Mouse (Mus musculus) limb, embryonic 11.5 days (tissue): ENCODE results near the gene Inmt. TPM values are rescaled to one million over a fixed set of nuclear protein-coding genes. Genes with fewer than 3 reads are reported as not detected.
"Not testable (repeated sequence)": the region's sequence is repeated elsewhere in the genome, so short reads cannot be mapped to it uniquely, and the experiment has no call there.

ENCODE experiments used
- ATAC-seq: fragments of 200-750 bp; cut with Nextera tagmentation; 2 replicates; pipeline ENCODE4 v1.8.0; 2017; ENCODE audit warnings: low read depth; ENCODE audit not compliant: insufficient number of reproducible peaks, low FRiP score, low TSS enrichment
- DNase-seq: peaks from one replicate; pipeline ENCODE4 v3.0.0-alpha.2; 2015; ENCODE audit warnings: low spot score
- H3K27ac ChIP-seq: fragments of 300-500 bp; sonication (generic); replicated peaks from 2 replicates; pipeline ENCODE4 v1.5.1; 2014; ENCODE audit warnings: low read depth, mild to moderate bottlenecking, low read length
- H3K27me3 ChIP-seq: fragments of 300-500 bp; sonication (generic); 2 replicates; pipeline ENCODE4 v1.6.1; 2014; ENCODE audit warnings: mild to moderate bottlenecking, low read length, mixed read lengths; ENCODE audit not compliant: control insufficient read depth, insufficient read depth
- H3K36me3 ChIP-seq: fragments of 300-500 bp; sonication (generic); 2 replicates; pipeline ENCODE4 v1.6.1; 2014; ENCODE audit warnings: mild to moderate bottlenecking, low read length, moderate library complexity, mixed read lengths; ENCODE audit not compliant: control insufficient read depth, insufficient read depth
- H3K4me1 ChIP-seq: fragments of 300-500 bp; sonication (generic); 2 replicates; pipeline ENCODE4 v1.6.1; 2014; ENCODE audit warnings: low read length, mixed read lengths; ENCODE audit not compliant: control insufficient read depth, insufficient read depth
- H3K4me2 ChIP-seq: fragments of 300-500 bp; sonication (generic); 2 replicates; pipeline ENCODE4 v1.6.1; 2014; ENCODE audit warnings: low read depth, mild to moderate bottlenecking, moderate library complexity; ENCODE audit not compliant: severe bottlenecking
- H3K4me3 ChIP-seq: fragments of 300-500 bp; sonication (generic); 2 replicates; pipeline ENCODE4 v1.5.1; 2014; ENCODE audit warnings: low read depth, low read length
- H3K9ac ChIP-seq: fragments of 300-500 bp; sonication (generic); 2 replicates; pipeline ENCODE4 v1.6.1; 2014; ENCODE audit warnings: mild to moderate bottlenecking, low read length
- H3K9me3 ChIP-seq: fragments of 300-500 bp; sonication (generic); 2 replicates; pipeline ENCODE4 v1.6.1; 2016; ENCODE audit warnings: low read length; ENCODE audit not compliant: control insufficient read depth
- WGBS: fragments of 180-500 bp; shearing (Covaris S2); extraction: QIAGEN DNeasy Blood & Tissue Kit; methylation state at CpG from one replicate; pipeline ENCODE4 v1.1.7; 2014; 5-methylcytosine and 5-hydroxymethylcytosine counted together
- polyA plus RNA-seq: library from polyadenylated mRNA; unstranded; fragments of >200 nt; fragmentation: Nextera tagmentation; extraction: Ambion mirVana; gene quantifications from 2 replicates; pipeline ENCODE4 v1.2.1, GENCODE M21; 2014

Gene Inmt
- polyA plus RNA-seq, 1 experiment from 2014 or later, result 0.13 TPM

- no peaks in the 10 kb centered on the region for H3K9me3 ChIP-seq
- no peak overlapping the region for H3K9ac ChIP-seq
- no peaks in the 10 kb centered on the region for H3K4me1 ChIP-seq
- H3K27me3 ChIP-seq, result no peaks in the 10 kb centered on the region
- H3K4me3 ChIP-seq, result no peak overlapping the region
- no peak overlapping the region for H3K4me2 ChIP-seq
- H3K27ac ChIP-seq, result no peak overlapping the region
- no peaks in the 10 kb centered on the region for H3K36me3 ChIP-seq
- WGBS, result 90% methylated on average over 3 of the region's 3 CpGs
- ATAC-seq (no peak), DNase-seq (no peak)
Observed at GRCm38 (mm10) chr6:55199047-55199446, 24.2 kb upstream of the Inmt start.

- WGBS, result 93% methylated on average over 3 of the region's 3 CpGs
- no peak for ATAC-seq
- no peak overlapping the region for H3K27ac ChIP-seq
- no peak overlapping the region for H3K4me3 ChIP-seq
- H3K4me2 ChIP-seq, result no peak overlapping the region
- H3K27me3 ChIP-seq, result no peaks in the 10 kb centered on the region
- DNase-seq, result no peak
- H3K9ac ChIP-seq, result no peak overlapping the region
- no peaks in the 10 kb centered on the region for H3K36me3 ChIP-seq
- no peaks in the 10 kb centered on the region for H3K9me3 ChIP-seq
- no peaks in the 10 kb centered on the region for H3K4me1 ChIP-seq
Observed at GRCm38 (mm10) chr6:55193171-55193570, 18.3 kb upstream of the Inmt start.

GRCm38 (mm10) chr6:55191537-55191936 lies 16.7 kb upstream of the Inmt start:
- Histone ChIP-seq H3K27ac (no peak overlapping the region), H3K4me3 (no peak overlapping the region), H3K4me2 (no peak overlapping the region), H3K9me3 (no peaks in the 10 kb centered on the region), H3K4me1 (no peaks in the 10 kb centered on the region), H3K36me3 (no peaks in the 10 kb centered on the region), H3K9ac (no peak overlapping the region), H3K27me3 (no peaks in the 10 kb centered on the region)
- no peak for DNase-seq
- 66% methylated on average over 4 of the region's 4 CpGs for WGBS
- no peak for ATAC-seq

GRCm38 (mm10) chr6:55189406-55189805 lies 14.6 kb upstream of the Inmt start:
- no peak overlapping the region for H3K4me2 ChIP-seq
- DNase-seq (no peak), ATAC-seq (no peak)
- H3K4me3 ChIP-seq, result no peak overlapping the region
- no peaks in the 10 kb centered on the region for H3K36me3 ChIP-seq
- no peaks in the 10 kb centered on the region for H3K9me3 ChIP-seq
- no peak overlapping the region for H3K27ac ChIP-seq
- no peak overlapping the region for H3K9ac ChIP-seq
- H3K27me3 ChIP-seq, result no peaks in the 10 kb centered on the region
- H3K4me1 ChIP-seq, result no peaks in the 10 kb centered on the region

- not testable (repeated sequence) for DNase-seq, H3K9me3 ChIP-seq, H3K27me3 ChIP-seq, H3K36me3 ChIP-seq, H3K27ac ChIP-seq, H3K4me1 ChIP-seq, H3K4me2 ChIP-seq, H3K4me3 ChIP-seq, H3K9ac ChIP-seq, ATAC-seq
- WGBS, result 93% methylated on average over 17 of the region's 17 CpGs
Observed at GRCm38 (mm10) chr6:55187827-55188226, 13.0 kb upstream of the Inmt start.

GRCm38 (mm10) chr6:55182655-55183430 lies 8.0 kb upstream of the Inmt start:
- H3K9me3 ChIP-seq, result no peaks in the 10 kb centered on the region
- H3K4me2 ChIP-seq, result no peak overlapping the region
- H3K27me3 ChIP-seq, result no peaks in the 10 kb centered on the region
- WGBS, result 96% methylated on average over 1 of the region's 1 CpGs
- H3K4me1 ChIP-seq, result no peaks in the 10 kb centered on the region
- H3K27ac ChIP-seq, result no peak overlapping the region
- ATAC-seq (no peak), DNase-seq (no peak)
- H3K36me3 ChIP-seq, result no peaks in the 10 kb centered on the region
- H3K4me3 ChIP-seq, result no peak overlapping the region
- H3K9ac ChIP-seq, result no peak overlapping the region

GRCm38 (mm10) chr6:55179560-55179959 lies 4.7 kb upstream of the Inmt start:
- H3K4me3 ChIP-seq, result no peak overlapping the region

GRCm38 (mm10) chr6:55177060-55177732 lies 2.4 kb upstream of the Inmt start:
- Histone ChIP-seq H3K9me3 (no peaks in the 10 kb centered on the region), H3K4me3 (no peak overlapping the region), H3K4me1 (0 out of 2 replicates have a peak, but pooled peaks cover 1% of the 10 kb centered on the region), H3K4me2 (no peak overlapping the region), H3K27me3 (no peaks in the 10 kb centered on the region), H3K36me3 (no peaks in the 10 kb centered on the region), H3K27ac (no peak overlapping the region), H3K9ac (no peak overlapping the region)
- WGBS, result 46% methylated on average over 12 of the region's 12 CpGs
- DNase-seq, result peak; percentile 36
- no peak for ATAC-seq

More at GRCm38 (mm10) chr6:55179560-55179959, 4.7 kb upstream of the Inmt start:
- Histone ChIP-seq H3K4me2 (no peak overlapping the region), H3K27ac (no peak overlapping the region), H3K36me3 (no peaks in the 10 kb centered on the region), H3K27me3 (no peaks in the 10 kb centered on the region), H3K4me1 (no peaks in the 10 kb centered on the region), H3K9ac (no peak overlapping the region), H3K9me3 (no peaks in the 10 kb centered on the region)
- DNase-seq, result no peak
- ATAC-seq, result no peak
- WGBS, result 85% methylated on average over 7 of the region's 7 CpGs
